Mouse (Mus musculus) neural tube, embryonic 12.5 days (tissue): ENCODE measurements around the gene Sparc. TPM values are rescaled to one million over a fixed set of nuclear protein-coding genes. Genes with fewer than 3 reads are reported as not detected.
"Not testable (repeated sequence)": the region's sequence is repeated elsewhere in the genome, so short reads cannot be mapped to it uniquely, and the experiment has no call there.

Source experiments
- ATAC-seq: fragments of 200-750 bp; cut with Nextera tagmentation; 2 replicates; pipeline ENCODE4 v1.8.0; 2017; ENCODE audit warnings: low read depth, mild to moderate bottlenecking, moderate TSS enrichment, moderate library complexity; ENCODE audit not compliant: low FRiP score
- H3K27ac ChIP-seq: fragments of 300-500 bp; sonication (generic); 2 replicates; pipeline ENCODE4 v1.5.1; 2016
- H3K27me3 ChIP-seq: fragments of 300-500 bp; sonication (generic); replicated peaks from 2 replicates; pipeline ENCODE4 v1.6.1; 2016; ENCODE audit warnings: mild to moderate bottlenecking
- H3K36me3 ChIP-seq: fragments of 300-500 bp; sonication (generic); 2 replicates; pipeline ENCODE4 v1.6.1; 2016; ENCODE audit warnings: mild to moderate bottlenecking
- H3K4me1 ChIP-seq: fragments of 300-500 bp; sonication (generic); 2 replicates; pipeline ENCODE4 v1.6.1; 2016
- H3K4me2 ChIP-seq: fragments of 300-500 bp; sonication (generic); replicated peaks from 2 replicates; pipeline ENCODE4 v1.6.1; 2016; ENCODE audit warnings: mild to moderate bottlenecking
- H3K4me3 ChIP-seq: fragments of 300-500 bp; sonication (generic); 2 replicates; pipeline ENCODE4 v1.5.1; 2016
- H3K9ac ChIP-seq: fragments of 300-500 bp; sonication (generic); 2 replicates; pipeline ENCODE4 v1.6.1; 2016; ENCODE audit warnings: mild to moderate bottlenecking
- H3K9me3 ChIP-seq: fragments of 300-500 bp; sonication (generic); 2 replicates; pipeline ENCODE4 v1.6.1; 2016; ENCODE audit warnings: mild to moderate bottlenecking
- WGBS: fragments of 180-500 bp; shearing (Covaris S2); methylation state at CpG from one replicate; pipeline ENCODE4 v1.1.7; 2016; 5-methylcytosine and 5-hydroxymethylcytosine counted together
- polyA plus RNA-seq: library from polyadenylated mRNA; unstranded; fragments of >200 nt; fragmentation: Nextera tagmentation; extraction: Ambion mirVana; gene quantifications from 2 replicates; pipeline ENCODE4 v1.2.1, GENCODE M21; 2016

Gene Sparc
- polyA plus RNA-seq, 1 experiment from 2014 or later = 545 TPM

- Histone ChIP-seq H3K4me3 (no peak overlapping the region), H3K4me1 (peaks cover 13% of the 10 kb centered on the region), H3K9ac (no peak overlapping the region), H3K36me3 (no peaks in the 10 kb centered on the region), H3K27me3 (no peaks in the 10 kb centered on the region), H3K4me2 (no peak overlapping the region), H3K9me3 (no peaks in the 10 kb centered on the region), H3K27ac (no peak overlapping the region)
- ATAC-seq = no peak
- WGBS = 90% methylated on average over 2 of the region's 2 CpGs
Observed at GRCm38 (mm10) chr11:55429973-55430372, 7.0 kb upstream of the Sparc start.

GRCm38 (mm10) chr11:55428186-55429012 is 5.4 kb upstream of the Sparc start:
- Histone ChIP-seq H3K9me3 (no peaks in the 10 kb centered on the region), H3K9ac (no peak overlapping the region), H3K4me2 (0 out of 2 replicates have a peak overlapping the region, but pooled peaks have one; percentile 14), H3K4me1 (peaks cover 27% of the 10 kb centered on the region), H3K4me3 (no peak overlapping the region), H3K27me3 (no peaks in the 10 kb centered on the region), H3K27ac (0 out of 2 replicates have a peak overlapping the region, but pooled peaks have one; percentile 57), H3K36me3 (no peaks in the 10 kb centered on the region)
- peak; percentile 60 for ATAC-seq
- WGBS = 41% methylated on average over 16 of the region's 16 CpGs

- H3K27me3 ChIP-seq = no peaks in the 10 kb centered on the region
- no peak overlapping the region for H3K27ac ChIP-seq
- H3K9ac ChIP-seq = no peak overlapping the region
- H3K4me1 ChIP-seq = peaks cover 39% of the 10 kb centered on the region
- no peak for ATAC-seq
- no peak overlapping the region for H3K4me2 ChIP-seq
- no peaks in the 10 kb centered on the region for H3K36me3 ChIP-seq
- H3K9me3 ChIP-seq = no peaks in the 10 kb centered on the region
- H3K4me3 ChIP-seq = no peak overlapping the region
- 81% methylated on average over 8 of the region's 8 CpGs for WGBS
Observed at GRCm38 (mm10) chr11:55424746-55425360, 1.9 kb upstream of the Sparc start.

DNA sequence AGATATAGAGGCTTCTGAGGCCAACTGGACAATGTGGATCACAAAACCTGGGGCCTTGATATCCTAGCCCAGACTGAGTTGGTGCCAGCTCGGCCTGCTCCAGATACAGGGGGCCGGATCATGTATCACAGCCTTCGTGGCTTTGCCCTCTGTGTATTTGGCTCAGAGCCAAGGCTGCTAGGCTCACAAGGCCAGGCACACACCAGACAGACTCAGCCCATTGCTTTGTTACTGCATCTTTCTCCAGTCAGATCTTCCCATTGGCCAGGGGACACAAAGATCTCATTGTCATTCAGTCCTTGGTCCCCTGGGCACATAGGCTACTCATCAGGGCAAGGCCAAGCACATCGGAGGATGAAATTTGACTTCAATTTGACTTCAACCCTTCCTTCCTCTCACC is 773 bp upstream of the Sparc start:
- Histone ChIP-seq H3K27me3 (no peaks in the 10 kb centered on the region), H3K36me3 (no peaks in the 10 kb centered on the region), H3K4me1 (peaks cover 50% of the 10 kb centered on the region), H3K4me3 (no peak overlapping the region), H3K9ac (0 out of 2 replicates have a peak overlapping the region, but pooled peaks have one; percentile 17), H3K4me2 (no peak overlapping the region), H3K9me3 (no peaks in the 10 kb centered on the region), H3K27ac (no peak overlapping the region; the same call in 1 of the 2 replicates)
- 10% methylated on average over 4 of the region's 4 CpGs for WGBS
- ATAC-seq = peak; percentile 66

DNA sequence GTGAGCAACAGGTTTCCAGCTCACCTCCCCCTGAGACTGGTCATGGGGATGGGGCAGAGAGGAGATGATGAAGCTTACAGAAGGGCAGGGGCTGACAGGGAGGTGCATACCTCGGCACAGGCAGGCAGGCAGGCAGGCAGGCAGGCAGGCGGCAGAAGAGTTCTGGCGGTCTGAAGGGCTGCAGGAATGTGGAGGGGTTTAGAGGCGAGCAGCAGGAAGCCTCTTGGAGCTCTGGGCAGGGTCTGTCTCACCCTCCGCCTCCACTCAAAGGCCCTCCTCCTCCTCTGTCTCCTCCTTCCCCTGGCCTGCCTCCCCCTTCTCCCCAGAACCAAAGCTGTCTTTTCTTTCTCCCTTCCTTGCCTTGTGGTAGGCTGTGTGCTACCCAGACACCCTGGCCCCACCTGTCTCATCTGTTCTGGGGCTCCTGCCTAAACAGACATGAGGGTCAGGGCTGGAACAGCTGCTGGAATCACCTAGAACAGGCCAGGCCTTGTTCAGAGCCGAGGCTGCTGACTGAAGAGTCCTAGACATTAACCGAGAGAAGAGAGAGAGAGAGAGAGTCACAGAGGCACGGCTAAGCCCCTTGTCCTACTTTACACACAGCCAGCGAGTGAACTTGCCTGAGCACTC is 3.2 kb downstream of the Sparc start:
- H3K27ac ChIP-seq = peak overlapping the region; percentile 54
- H3K4me2 ChIP-seq = peak overlapping the region; percentile 58
- ATAC-seq = peak; percentile 48
- H3K9me3 ChIP-seq = no peaks in the 10 kb centered on the region
- H3K4me1 ChIP-seq = peaks cover 51% of the 10 kb centered on the region
- peak overlapping the region; percentile 65 for H3K9ac ChIP-seq
- no peaks in the 10 kb centered on the region for H3K27me3 ChIP-seq
- no peaks in the 10 kb centered on the region for H3K36me3 ChIP-seq
- WGBS = 3% methylated on average over 8 of the region's 9 CpGs
- peak overlapping the region; percentile 44 for H3K4me3 ChIP-seq

DNA sequence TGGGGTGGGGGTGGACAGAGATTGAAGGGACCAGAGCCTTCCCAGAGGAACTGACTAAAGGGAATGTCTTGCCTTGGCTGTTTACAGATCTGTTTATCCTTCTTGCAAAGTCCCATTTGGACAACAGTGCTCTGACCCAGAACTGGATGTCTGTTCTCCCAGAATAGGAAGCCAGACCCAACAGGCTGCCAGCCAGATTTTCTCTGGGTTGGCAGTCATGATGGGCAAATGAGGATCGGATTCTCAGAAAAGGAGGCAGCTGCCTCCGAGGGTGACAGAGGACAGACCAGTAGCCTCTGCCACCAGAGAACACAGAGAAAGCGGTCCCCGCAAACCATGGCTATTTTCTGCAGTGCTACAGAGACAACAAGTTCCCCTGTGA is 3.7 kb downstream of the Sparc start:
- H3K36me3 ChIP-seq = no peaks in the 10 kb centered on the region
- no peak for ATAC-seq
- H3K4me1 ChIP-seq = peaks cover 46% of the 10 kb centered on the region
- peak overlapping the region; percentile 54; the same call in 1 of the 2 replicates for H3K27ac ChIP-seq
- peak overlapping the region; percentile 65 for H3K9ac ChIP-seq
- 7% methylated on average over 4 of the region's 4 CpGs for WGBS
- no peaks in the 10 kb centered on the region for H3K27me3 ChIP-seq
- H3K4me2 ChIP-seq = peak overlapping the region; percentile 58
- H3K4me3 ChIP-seq = peak overlapping the region; percentile 44
- H3K9me3 ChIP-seq = no peaks in the 10 kb centered on the region

- Histone ChIP-seq H3K27ac (no peak overlapping the region), H3K27me3 (no peaks in the 10 kb centered on the region), H3K9me3 (no peaks in the 10 kb centered on the region), H3K4me2 (peak overlapping the region; percentile 58), H3K4me3 (peak overlapping the region; percentile 44), H3K9ac (peak overlapping the region; percentile 65), H3K4me1 (peaks cover 40% of the 10 kb centered on the region), H3K36me3 (no peaks in the 10 kb centered on the region)
- WGBS = 13% methylated on average over 3 of the region's 3 CpGs
- ATAC-seq = no peak
Observed at GRCm38 (mm10) chr11:55418704-55419061, 4.3 kb downstream of the Sparc start.

GRCm38 (mm10) chr11:55417898-55418703 is 4.9 kb downstream of the Sparc start:
- ATAC-seq = peak; percentile 67
- H3K4me3 ChIP-seq = peak overlapping the region; percentile 44
- H3K9me3 ChIP-seq = no peaks in the 10 kb centered on the region
- H3K36me3 ChIP-seq = no peaks in the 10 kb centered on the region
- 2% methylated on average over 23 of the region's 24 CpGs for WGBS
- peak overlapping the region; percentile 58 for H3K4me2 ChIP-seq
- H3K27me3 ChIP-seq = no peaks in the 10 kb centered on the region
- peak overlapping the region; percentile 65 for H3K9ac ChIP-seq
- peaks cover 38% of the 10 kb centered on the region for H3K4me1 ChIP-seq
- no peak overlapping the region for H3K27ac ChIP-seq

- Histone ChIP-seq H3K9ac (no peak overlapping the region), H3K4me3 (no peak overlapping the region), H3K4me2 (peak overlapping the region; percentile 12), H3K4me1 (peaks cover 36% of the 10 kb centered on the region), H3K9me3 (no peaks in the 10 kb centered on the region), H3K27ac (no peak overlapping the region), H3K27me3 (no peaks in the 10 kb centered on the region), H3K36me3 (no peaks in the 10 kb centered on the region)
- ATAC-seq = no peak
- WGBS = 78% methylated on average over 6 of the region's 6 CpGs
Observed at GRCm38 (mm10) chr11:55416609-55417265, 6.2 kb downstream of the Sparc start.

DNA sequence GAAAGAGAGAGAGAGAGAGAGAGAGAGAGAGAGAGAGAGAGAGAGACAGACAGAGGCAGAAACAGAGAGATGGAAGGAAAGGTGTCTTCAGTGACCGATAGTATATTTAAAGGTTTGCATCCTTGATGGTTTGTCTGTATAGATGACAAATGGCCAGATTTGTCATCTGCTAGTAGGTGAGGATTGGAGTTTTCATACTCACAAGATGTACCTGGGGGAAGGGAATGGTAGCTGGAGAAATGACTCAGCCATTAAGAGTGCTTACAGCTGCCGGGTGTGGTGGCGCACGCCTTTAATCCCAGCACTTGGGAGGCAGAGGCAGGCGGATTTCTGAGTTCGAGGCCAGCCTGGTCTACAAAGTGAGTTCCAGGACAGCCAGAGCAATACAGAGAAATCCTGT is 7.3 kb downstream of the Sparc start:
- H3K27ac ChIP-seq, H3K9me3 ChIP-seq, ATAC-seq, H3K4me2 ChIP-seq, H3K4me3 ChIP-seq, H3K9ac ChIP-seq, H3K27me3 ChIP-seq, H3K36me3 ChIP-seq: not testable (repeated sequence)
- 91% methylated on average over 6 of the region's 6 CpGs for WGBS
- H3K4me1 ChIP-seq = peaks cover 35% of the 10 kb centered on the region

- Histone ChIP-seq H3K27ac (no peak overlapping the region), H3K27me3 (no peaks in the 10 kb centered on the region), H3K9me3 (no peaks in the 10 kb centered on the region), H3K4me3 (no peak overlapping the region), H3K4me2 (no peak overlapping the region), H3K36me3 (no peaks in the 10 kb centered on the region), H3K4me1 (peaks cover 30% of the 10 kb centered on the region), H3K9ac (no peak overlapping the region)
- no peak for ATAC-seq
- WGBS = 56% methylated on average over 9 of the region's 9 CpGs
Observed at GRCm38 (mm10) chr11:55415036-55415704, 7.8 kb downstream of the Sparc start.
